Mouse (Mus musculus) forebrain, embryonic 14.5 days (tissue): ENCODE measurements around the gene Nkg7. TPM values are rescaled to one million over a fixed set of nuclear protein-coding genes. Genes with fewer than 3 reads are reported as not detected.
A peak's percentile ranks its signal among the peaks of the same experiment; 100 is the strongest.

Source experiments
- ATAC-seq: fragments of 200-750 bp; cut with Nextera tagmentation; 2 replicates; pipeline ENCODE4 v1.8.0; 2017; ENCODE audit warnings: mild to moderate bottlenecking, moderate library complexity
- DNase-seq: peaks from one replicate; pipeline ENCODE4 v3.0.0-alpha.2; 2015; ENCODE audit warnings: low spot score
- H3K27ac ChIP-seq: fragments of 300-500 bp; sonication (generic); 2 replicates; pipeline ENCODE4 v1.5.1; 2014; ENCODE audit warnings: low read depth, mild to moderate bottlenecking, control low read depth, low read length, moderate library complexity
- H3K27me3 ChIP-seq: fragments of 300-500 bp; sonication (generic); replicated peaks from 2 replicates; pipeline ENCODE4 v1.6.1; 2014; ENCODE audit warnings: low read length, control low read depth, mixed read lengths; ENCODE audit not compliant: control insufficient read depth, insufficient read depth
- H3K36me3 ChIP-seq: fragments of 300-500 bp; sonication (generic); 2 replicates; pipeline ENCODE4 v1.6.1; 2014; ENCODE audit warnings: low read length, control low read depth; ENCODE audit not compliant: control insufficient read depth, insufficient read depth
- H3K4me1 ChIP-seq: fragments of 300-500 bp; sonication (generic); 2 replicates; pipeline ENCODE4 v1.6.1; 2014; ENCODE audit warnings: antibody characterized with exemption, low read length, control low read depth; ENCODE audit not compliant: control insufficient read depth, insufficient read depth
- H3K4me2 ChIP-seq: fragments of 300-500 bp; sonication (generic); 2 replicates; pipeline ENCODE4 v1.6.1; 2014; ENCODE audit warnings: mild to moderate bottlenecking, control low read depth, low read length
- H3K4me3 ChIP-seq: fragments of 300-500 bp; sonication (generic); 2 replicates; pipeline ENCODE4 v1.5.1; 2014; ENCODE audit warnings: low read depth, low read length, control low read depth
- H3K9ac ChIP-seq: fragments of 300-500 bp; sonication (generic); 2 replicates; pipeline ENCODE4 v1.6.1; 2014; ENCODE audit warnings: mild to moderate bottlenecking, low read length, control low read depth, moderate library complexity
- H3K9me3 ChIP-seq: fragments of 300-500 bp; sonication (generic); replicated peaks from 2 replicates; pipeline ENCODE4 v1.6.1; 2016; ENCODE audit warnings: low read length, control low read depth, mixed read lengths; ENCODE audit not compliant: control insufficient read depth
- WGBS: fragments of 180-500 bp; shearing (Covaris S2); extraction: QIAGEN DNeasy Blood & Tissue Kit; methylation state at CpG from one replicate; pipeline ENCODE4 v1.1.7; 2014; 5-methylcytosine and 5-hydroxymethylcytosine counted together
- polyA plus RNA-seq: library from polyadenylated mRNA; unstranded; fragments of >200 nt; fragmentation: Nextera tagmentation; extraction: Ambion mirVana; gene quantifications from 2 replicates; pipeline ENCODE4 v1.2.1, GENCODE M21; 2014

Gene Nkg7
- polyA plus RNA-seq, 1 experiment from 2014 or later = not detected

- Histone ChIP-seq H3K27ac (no peak overlapping the region), H3K4me3 (no peak overlapping the region), H3K36me3 (peaks cover 40% of the 10 kb centered on the region), H3K9ac (no peak overlapping the region), H3K9me3 (no peaks in the 10 kb centered on the region), H3K27me3 (no peaks in the 10 kb centered on the region), H3K4me2 (no peak overlapping the region), H3K4me1 (no peaks in the 10 kb centered on the region)
- ATAC-seq (no peak), DNase-seq (no peak)
- 90% methylated on average over 14 of the region's 14 CpGs for WGBS
Observed at GRCm38 (mm10) chr7:43453599-43454355, 16.9 kb downstream of the Nkg7 start.

GRCm38 (mm10) chr7:43454371-43454770 is 17.5 kb downstream of the Nkg7 start:
- Histone ChIP-seq H3K27ac (no peak overlapping the region), H3K9ac (no peak overlapping the region), H3K4me3 (no peak overlapping the region), H3K27me3 (no peaks in the 10 kb centered on the region), H3K9me3 (no peaks in the 10 kb centered on the region), H3K4me2 (no peak overlapping the region), H3K4me1 (no peaks in the 10 kb centered on the region), H3K36me3 (peaks cover 40% of the 10 kb centered on the region)
- no peak for ATAC-seq
- no peak for DNase-seq
- WGBS = 93% methylated on average over 6 of the region's 6 CpGs

- H3K9me3 ChIP-seq = no peaks in the 10 kb centered on the region
- no peak for ATAC-seq
- no peak within 1 kb of the TSS for H3K4me3 ChIP-seq
- H3K36me3 ChIP-seq = no peaks in the 10 kb centered on the region
- H3K27ac ChIP-seq = no peak within 1 kb of the TSS
- DNase-seq = no peak
- peaks cover 9% of the 10 kb centered on the region for H3K27me3 ChIP-seq
- WGBS = 65% methylated on average over 4 of the region's 4 CpGs
- H3K4me1 ChIP-seq = no peaks in the 10 kb centered on the region; the same call in 1 of the 2 replicates
- no peak within 1 kb of the TSS for H3K4me2 ChIP-seq
- no peak within 1 kb of the TSS for H3K9ac ChIP-seq
Observed at GRCm38 (mm10) chr7:43462851-43463250, 26.0 kb downstream of the Nkg7 start, which contains the start of gene Vsig10l. Gene Vsig10l, plus strand, starts transcription at chr7:43463151.

- no peaks in the 10 kb centered on the region; the same call in 1 of the 2 replicates for H3K4me1 ChIP-seq
- 81% methylated on average over 7 of the region's 7 CpGs for WGBS
- H3K27ac ChIP-seq = no peak overlapping the region
- H3K27me3 ChIP-seq = peaks cover 9% of the 10 kb centered on the region
- ATAC-seq (no peak), DNase-seq (no peak)
- H3K9me3 ChIP-seq = no peaks in the 10 kb centered on the region
- H3K9ac ChIP-seq = no peak overlapping the region
- H3K4me3 ChIP-seq = no peak overlapping the region
- H3K4me2 ChIP-seq = no peak overlapping the region
- no peaks in the 10 kb centered on the region for H3K36me3 ChIP-seq
Observed at GRCm38 (mm10) chr7:43463976-43464375, 27.1 kb downstream of the Nkg7 start.

- no peaks in the 10 kb centered on the region for H3K9me3 ChIP-seq
- peak; percentile 8 for ATAC-seq
- peaks cover 9% of the 10 kb centered on the region for H3K27me3 ChIP-seq
- H3K4me1 ChIP-seq = no peaks in the 10 kb centered on the region; the same call in 1 of the 2 replicates
- DNase-seq = peak; percentile 50
- WGBS = 10% methylated on average over 35 of the region's 35 CpGs
- peak overlapping the region; percentile 73 for H3K4me2 ChIP-seq
- no peaks in the 10 kb centered on the region for H3K36me3 ChIP-seq
- H3K9ac ChIP-seq = peak overlapping the region; percentile 51
- H3K4me3 ChIP-seq = peak overlapping the region; percentile 36
- no peak overlapping the region for H3K27ac ChIP-seq
Observed at GRCm38 (mm10) chr7:43464864-43465343, 28.0 kb downstream of the Nkg7 start.

GRCm38 (mm10) chr7:43465344-43466098 is 28.6 kb downstream of the Nkg7 start:
- peak; percentile 79 for ATAC-seq
- no peak overlapping the region for H3K27ac ChIP-seq
- no peaks in the 10 kb centered on the region; the same call in 1 of the 2 replicates for H3K4me1 ChIP-seq
- DNase-seq = peak; percentile 92
- peaks cover 9% of the 10 kb centered on the region for H3K27me3 ChIP-seq
- peak overlapping the region; percentile 36 for H3K4me3 ChIP-seq
- 1% methylated on average over 33 of the region's 33 CpGs for WGBS
- H3K9ac ChIP-seq = peak overlapping the region; percentile 51
- peak overlapping the region; percentile 73 for H3K4me2 ChIP-seq
- H3K36me3 ChIP-seq = no peaks in the 10 kb centered on the region
- no peaks in the 10 kb centered on the region for H3K9me3 ChIP-seq

- Histone ChIP-seq H3K36me3 (no peaks in the 10 kb centered on the region), H3K4me2 (peak overlapping the region; percentile 73), H3K9ac (peak overlapping the region; percentile 49), H3K4me1 (no peaks in the 10 kb centered on the region; the same call in 1 of the 2 replicates), H3K27me3 (peaks cover 9% of the 10 kb centered on the region), H3K27ac (no peak overlapping the region), H3K4me3 (peak overlapping the region; percentile 36), H3K9me3 (no peaks in the 10 kb centered on the region)
- ATAC-seq = peak; percentile 60
- DNase-seq = peak; percentile 82
- 1% methylated on average over 33 of the region's 33 CpGs for WGBS
Observed at GRCm38 (mm10) chr7:43466099-43466694, 29.3 kb downstream of the Nkg7 start.

GRCm38 (mm10) chr7:43470373-43470772 is 33.5 kb downstream of the Nkg7 start:
- no peaks in the 10 kb centered on the region; the same call in 1 of the 2 replicates for H3K27me3 ChIP-seq
- H3K4me1 ChIP-seq = no peaks in the 10 kb centered on the region; the same call in 1 of the 2 replicates
- H3K9me3 ChIP-seq = no peaks in the 10 kb centered on the region
- no peak overlapping the region for H3K4me2 ChIP-seq
- peak; percentile 48 for DNase-seq
- no peak overlapping the region for H3K27ac ChIP-seq
- no peak overlapping the region for H3K9ac ChIP-seq
- no peak overlapping the region for H3K4me3 ChIP-seq
- ATAC-seq = no peak
- WGBS = 39% methylated on average over 8 of the region's 8 CpGs
- peaks cover 16% of the 10 kb centered on the region for H3K36me3 ChIP-seq
